Mouse (Mus musculus): ENCODE results near the gene Sema5a. TPM values are rescaled to one million over a fixed set of nuclear protein-coding genes. Genes with fewer than 3 reads are reported as not detected.

Sema5a gene
- polyA plus RNA-seq, 1 experiment from 2014 or later: 3.0 TPM

- no peak overlapping the region for H3K4me3 ChIP-seq
- no peaks in the 10 kb centered on the region for H3K9me3 ChIP-seq (replicated peaks)
- no peaks in the 10 kb centered on the region for H3K27me3 ChIP-seq (ENCODE audit: low read depth, poor library complexity, severe bottlenecking)
- no peaks in the 10 kb centered on the region for H3K36me3 ChIP-seq
- 88% methylated on average over 3 of the region's 3 CpGs for WGBS
- no peak overlapping the region; the same call in 1 of the 2 replicates for H3K27ac ChIP-seq (replicated peaks)
- DNase-seq (ENCODE audit: low spot score): no peak
- H3K4me1 ChIP-seq: peaks cover 15% of the 10 kb centered on the region
These were observed 323.7 kb downstream of the Sema5a start for GRCm38 (mm10) chr15:32568181-32568857.

GRCm38 (mm10) chr15:32568858-32569387, 324.3 kb downstream of the Sema5a start:
- Histone ChIP-seq H3K9me3 (replicated peaks) (no peaks in the 10 kb centered on the region), H3K4me3 (no peak overlapping the region), H3K27me3 (ENCODE audit: low read depth, poor library complexity, severe bottlenecking) (no peaks in the 10 kb centered on the region), H3K36me3 (no peaks in the 10 kb centered on the region), H3K4me1 (peaks cover 15% of the 10 kb centered on the region), H3K27ac (replicated peaks) (no peak overlapping the region; the same call in 1 of the 2 replicates)
- WGBS: 47% methylated on average over 6 of the region's 6 CpGs
- DNase-seq (ENCODE audit: low spot score): no peak

- 90% methylated on average over 6 of the region's 6 CpGs for WGBS
- no peak overlapping the region for H3K27ac ChIP-seq (replicated peaks)
- no peaks in the 10 kb centered on the region; the same call in 1 of the 2 replicates for H3K4me1 ChIP-seq
- H3K4me3 ChIP-seq: no peak overlapping the region
- no peak for DNase-seq (ENCODE audit: low spot score)
- H3K27me3 ChIP-seq (ENCODE audit: low read depth, poor library complexity, severe bottlenecking): no peaks in the 10 kb centered on the region
- H3K36me3 ChIP-seq: no peaks in the 10 kb centered on the region
- no peaks in the 10 kb centered on the region for H3K9me3 ChIP-seq (replicated peaks)
These were observed 329.7 kb downstream of the Sema5a start for GRCm38 (mm10) chr15:32574327-32574726.

- no peak overlapping the region for H3K4me3 ChIP-seq
- H3K4me1 ChIP-seq: no peaks in the 10 kb centered on the region
- H3K9me3 ChIP-seq (replicated peaks): no peaks in the 10 kb centered on the region
- no peak for DNase-seq (ENCODE audit: low spot score)
- WGBS: 90% methylated on average over 2 of the region's 2 CpGs
- no peak overlapping the region for H3K27ac ChIP-seq (replicated peaks)
- H3K36me3 ChIP-seq: no peaks in the 10 kb centered on the region
- no peaks in the 10 kb centered on the region for H3K27me3 ChIP-seq (ENCODE audit: low read depth, poor library complexity, severe bottlenecking)
These were observed 330.6 kb downstream of the Sema5a start for GRCm38 (mm10) chr15:32575212-32575611.

- Histone ChIP-seq H3K4me1 (no peaks in the 10 kb centered on the region), H3K9me3 (replicated peaks) (no peaks in the 10 kb centered on the region), H3K4me3 (no peak overlapping the region), H3K36me3 (no peaks in the 10 kb centered on the region), H3K27me3 (ENCODE audit: low read depth, poor library complexity, severe bottlenecking) (no peaks in the 10 kb centered on the region), H3K27ac (replicated peaks) (no peak overlapping the region)
- DNase-seq (ENCODE audit: low spot score): no peak
- 88% methylated on average over 4 of the region's 4 CpGs for WGBS
These were observed 334.7 kb downstream of the Sema5a start for GRCm38 (mm10) chr15:32579351-32579750.

- WGBS: 82% methylated on average over 1 of the region's 1 CpGs
- Histone ChIP-seq H3K9me3 (replicated peaks) (no peaks in the 10 kb centered on the region), H3K27me3 (ENCODE audit: low read depth, poor library complexity, severe bottlenecking) (no peaks in the 10 kb centered on the region), H3K4me1 (no peaks in the 10 kb centered on the region), H3K4me3 (no peak overlapping the region), H3K27ac (replicated peaks) (no peak overlapping the region), H3K36me3 (no peaks in the 10 kb centered on the region)
- DNase-seq (ENCODE audit: low spot score): no peak
These were observed 346.0 kb downstream of the Sema5a start for GRCm38 (mm10) chr15:32590641-32591040.

GRCm38 (mm10) chr15:32593746-32594145, 349.1 kb downstream of the Sema5a start:
- Histone ChIP-seq H3K36me3 (no peaks in the 10 kb centered on the region), H3K4me3 (no peak overlapping the region), H3K9me3 (replicated peaks) (no peaks in the 10 kb centered on the region), H3K27ac (replicated peaks) (no peak overlapping the region), H3K27me3 (ENCODE audit: low read depth, poor library complexity, severe bottlenecking) (no peaks in the 10 kb centered on the region), H3K4me1 (no peaks in the 10 kb centered on the region)
- no peak for DNase-seq (ENCODE audit: low spot score)
- WGBS: 93% methylated on average over 5 of the region's 5 CpGs

GRCm38 (mm10) chr15:32596574-32596973, 352.0 kb downstream of the Sema5a start:
- no peaks in the 10 kb centered on the region for H3K9me3 ChIP-seq (replicated peaks)
- H3K4me3 ChIP-seq: no peak overlapping the region
- H3K4me1 ChIP-seq: no peaks in the 10 kb centered on the region
- DNase-seq (ENCODE audit: low spot score): no peak
- no peaks in the 10 kb centered on the region for H3K36me3 ChIP-seq
- 88% methylated on average over 6 of the region's 6 CpGs for WGBS
- no peaks in the 10 kb centered on the region for H3K27me3 ChIP-seq (ENCODE audit: low read depth, poor library complexity, severe bottlenecking)
- no peak overlapping the region for H3K27ac ChIP-seq (replicated peaks)

- Histone ChIP-seq H3K36me3 (no peaks in the 10 kb centered on the region), H3K4me3 (no peak overlapping the region), H3K9me3 (replicated peaks) (no peaks in the 10 kb centered on the region), H3K27me3 (ENCODE audit: low read depth, poor library complexity, severe bottlenecking) (no peaks in the 10 kb centered on the region), H3K4me1 (no peaks in the 10 kb centered on the region), H3K27ac (replicated peaks) (no peak overlapping the region)
- DNase-seq (ENCODE audit: low spot score): no peak
- WGBS: 71% methylated on average over 3 of the region's 3 CpGs
These were observed 352.6 kb downstream of the Sema5a start for GRCm38 (mm10) chr15:32597189-32597588.

GRCm38 (mm10) chr15:32607236-32607635, 362.6 kb downstream of the Sema5a start:
- no peaks in the 10 kb centered on the region for H3K36me3 ChIP-seq
- no peaks in the 10 kb centered on the region for H3K4me1 ChIP-seq
- no peak overlapping the region for H3K4me3 ChIP-seq
- no peak overlapping the region for H3K27ac ChIP-seq (replicated peaks)
- H3K9me3 ChIP-seq (replicated peaks): no peaks in the 10 kb centered on the region
- WGBS: 87% methylated on average over 3 of the region's 3 CpGs
- no peak for DNase-seq (ENCODE audit: low spot score)
- no peaks in the 10 kb centered on the region for H3K27me3 ChIP-seq (ENCODE audit: low read depth, poor library complexity, severe bottlenecking)

GRCm38 (mm10) chr15:32610776-32611175, 366.2 kb downstream of the Sema5a start:
- Histone ChIP-seq H3K27me3 (ENCODE audit: low read depth, poor library complexity, severe bottlenecking) (no peaks in the 10 kb centered on the region), H3K9me3 (replicated peaks) (no peaks in the 10 kb centered on the region), H3K36me3 (no peaks in the 10 kb centered on the region), H3K4me3 (no peak overlapping the region), H3K27ac (replicated peaks) (no peak overlapping the region), H3K4me1 (no peaks in the 10 kb centered on the region)
- no peak for DNase-seq (ENCODE audit: low spot score)
- WGBS: 91% methylated on average over 2 of the region's 2 CpGs

GRCm38 (mm10) chr15:32611201-32611600, 366.6 kb downstream of the Sema5a start:
- no peak overlapping the region for H3K4me3 ChIP-seq
- H3K4me1 ChIP-seq: no peaks in the 10 kb centered on the region
- no peak for DNase-seq (ENCODE audit: low spot score)
- H3K36me3 ChIP-seq: no peaks in the 10 kb centered on the region
- H3K9me3 ChIP-seq (replicated peaks): no peaks in the 10 kb centered on the region
- no peaks in the 10 kb centered on the region for H3K27me3 ChIP-seq (ENCODE audit: low read depth, poor library complexity, severe bottlenecking)
- no peak overlapping the region for H3K27ac ChIP-seq (replicated peaks)
- 91% methylated on average over 7 of the region's 7 CpGs for WGBS

- Histone ChIP-seq H3K4me1 (no peaks in the 10 kb centered on the region), H3K27ac (replicated peaks) (no peak overlapping the region), H3K36me3 (no peaks in the 10 kb centered on the region), H3K4me3 (no peak overlapping the region), H3K27me3 (ENCODE audit: low read depth, poor library complexity, severe bottlenecking) (no peaks in the 10 kb centered on the region), H3K9me3 (replicated peaks) (no peaks in the 10 kb centered on the region)
- DNase-seq (ENCODE audit: low spot score): no peak
- 94% methylated on average over 6 of the region's 6 CpGs for WGBS
These were observed 369.1 kb downstream of the Sema5a start for GRCm38 (mm10) chr15:32613718-32614117.
